Mouse (Mus musculus): Measurements from ENCODE around the gene Ralgapa2. TPM values are rescaled to one million over a fixed set of nuclear protein-coding genes. Genes with fewer than 3 reads are reported as not detected.

The Ralgapa2 gene
- total RNA-seq, 2 experiments from 2014 or later, result 21.7 to 22.7 TPM

DNA sequence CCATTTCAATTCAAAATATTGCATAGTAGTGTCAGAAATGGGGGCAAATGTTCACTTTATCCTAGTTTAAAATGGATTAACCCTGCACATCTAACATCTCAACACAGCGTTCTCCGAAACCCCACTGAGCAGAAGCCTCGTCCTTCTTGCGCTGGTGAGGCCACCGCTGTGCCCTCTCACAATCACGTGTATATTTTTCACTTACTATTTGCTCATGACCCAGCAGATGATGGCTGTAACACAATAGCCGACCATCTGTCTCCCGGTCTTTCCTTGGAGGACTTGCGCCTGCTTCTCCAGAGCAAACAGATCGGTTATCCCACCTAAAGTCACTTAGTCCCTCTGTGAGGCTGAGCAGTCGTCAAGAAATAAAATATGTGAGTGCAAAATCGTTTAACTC, 146.0 kb downstream of the Ralgapa2 start:
- Histone ChIP-seq H3K4me3 (no peak overlapping the region), H3K27ac (no peak overlapping the region)
- no peak for TF ChIP-seq CTCF (IDR thresholded peaks at IDR 0.05)
- no peak for DNase-seq (ENCODE audit: extremely low spot score in 1 of 2, low spot score in 2 of 2)
- intact Hi-C loops (cut with DNase I), result no loop called here

- no peak overlapping the region for H3K4me3 ChIP-seq
- no peak overlapping the region for H3K27ac ChIP-seq
- no peak for DNase-seq (ENCODE audit: extremely low spot score in 1 of 2, low spot score in 2 of 2)
- intact Hi-C loops (cut with DNase I), result no loop called here
- TF ChIP-seq CTCF (IDR thresholded peaks at IDR 0.05), result no peak
Observed at GRCm38 (mm10) chr2:146365368-146365983, 146.7 kb downstream of the Ralgapa2 start.

- intact Hi-C loops (cut with DNase I), result no loop called here
- no peak for TF ChIP-seq CTCF (IDR thresholded peaks at IDR 0.05)
- Histone ChIP-seq H3K4me3 (no peak overlapping the region), H3K27ac (0 out of 2 replicates have a peak overlapping the region, but pooled peaks have one; percentile 7)
- DNase-seq (ENCODE audit: extremely low spot score in 1 of 2, low spot score in 2 of 2), result peak in 1 of 2 experiments; percentile 60
Observed at GRCm38 (mm10) chr2:146363483-146363882, 148.7 kb downstream of the Ralgapa2 start.

DNA sequence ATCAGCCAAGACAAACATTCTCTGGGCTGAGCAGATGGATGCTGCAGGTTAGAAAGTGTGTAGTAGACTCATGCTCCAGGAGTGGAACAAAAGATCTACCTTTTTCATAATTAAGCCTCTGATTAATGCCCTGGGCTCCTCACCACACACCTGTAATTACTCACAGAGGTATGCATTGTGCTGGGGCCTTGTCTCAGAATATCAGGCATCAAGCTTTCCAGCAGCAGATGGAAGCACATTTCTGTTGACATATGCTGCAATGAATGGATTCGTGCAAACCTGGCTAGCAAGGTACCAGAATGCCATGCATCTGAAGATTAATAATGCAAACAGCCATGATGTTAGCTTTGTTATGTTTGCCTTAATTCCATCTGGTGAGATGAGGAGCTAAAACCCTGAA, 149.2 kb downstream of the Ralgapa2 start:
- no peak for TF ChIP-seq CTCF (IDR thresholded peaks at IDR 0.05)
- H3K27ac ChIP-seq, result peak overlapping the region; percentile 44; the same call in 1 of the 2 replicates
- intact Hi-C loops (cut with DNase I), result no loop called here
- no peak overlapping the region for H3K4me3 ChIP-seq
- no peak for DNase-seq (ENCODE audit: extremely low spot score in 1 of 2, low spot score in 2 of 2)

GRCm38 (mm10) chr2:146361969-146362368, 150.2 kb downstream of the Ralgapa2 start:
- no peak overlapping the region for H3K27ac ChIP-seq
- no peak overlapping the region for H3K4me3 ChIP-seq
- no peak for DNase-seq (ENCODE audit: extremely low spot score in 1 of 2, low spot score in 2 of 2)
- intact Hi-C loops (cut with DNase I), result no loop called here
- TF ChIP-seq CTCF (IDR thresholded peaks at IDR 0.05), result no peak

- intact Hi-C loops (cut with DNase I), result no loop called here
- no peak overlapping the region for H3K27ac ChIP-seq
- DNase-seq (ENCODE audit: extremely low spot score in 1 of 2, low spot score in 2 of 2), result no peak
- TF ChIP-seq CTCF (IDR thresholded peaks at IDR 0.05), result no peak
- no peak overlapping the region for H3K4me3 ChIP-seq
Observed at GRCm38 (mm10) chr2:146361076-146361475, 151.1 kb downstream of the Ralgapa2 start.

- intact Hi-C loops (cut with DNase I), result no loop called here
- no peak overlapping the region for H3K27ac ChIP-seq
- no peak overlapping the region for H3K4me3 ChIP-seq
- no peak for DNase-seq (ENCODE audit: extremely low spot score in 1 of 2, low spot score in 2 of 2)
- TF ChIP-seq CTCF (IDR thresholded peaks at IDR 0.05), result no peak
Observed at GRCm38 (mm10) chr2:146359676-146360075, 152.5 kb downstream of the Ralgapa2 start.

DNA sequence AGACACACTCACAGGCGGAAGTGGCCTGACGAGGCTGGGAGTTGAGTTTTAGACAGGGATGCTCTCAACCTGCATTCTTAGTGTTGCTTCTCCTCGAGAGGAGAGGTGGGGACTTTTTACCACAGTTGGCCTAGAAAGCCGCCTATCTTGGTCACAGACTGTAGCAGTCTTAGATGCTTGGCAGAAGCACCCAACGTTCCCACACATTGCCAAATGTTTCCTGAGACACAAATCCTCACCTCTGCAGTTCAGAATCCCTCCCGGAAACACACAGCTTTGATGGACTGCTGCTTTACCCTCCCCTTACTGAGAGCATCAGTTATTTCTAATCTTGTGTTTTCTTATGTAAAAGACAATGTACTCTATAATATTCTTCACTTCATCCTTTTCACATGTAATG, 155.6 kb downstream of the Ralgapa2 start:
- no peak overlapping the region for H3K4me3 ChIP-seq
- DNase-seq (ENCODE audit: extremely low spot score in 1 of 2, low spot score in 2 of 2), result no peak
- intact Hi-C loops (cut with DNase I), result loop anchor here (2.0 kb wide), 1 partner anchor 134 kb away; no protein-coding TSS in a partner anchor
- TF ChIP-seq CTCF (IDR thresholded peaks at IDR 0.05), result no peak
- H3K27ac ChIP-seq, result peak overlapping the region; percentile 55

GRCm38 (mm10) chr2:146350230-146350629, 161.9 kb downstream of the Ralgapa2 start:
- no peak overlapping the region for H3K27ac ChIP-seq
- no peak for DNase-seq (ENCODE audit: extremely low spot score in 1 of 2, low spot score in 2 of 2)
- intact Hi-C loops (cut with DNase I), result no loop called here
- no peak overlapping the region for H3K4me3 ChIP-seq
- no peak for TF ChIP-seq CTCF (IDR thresholded peaks at IDR 0.05)

DNA sequence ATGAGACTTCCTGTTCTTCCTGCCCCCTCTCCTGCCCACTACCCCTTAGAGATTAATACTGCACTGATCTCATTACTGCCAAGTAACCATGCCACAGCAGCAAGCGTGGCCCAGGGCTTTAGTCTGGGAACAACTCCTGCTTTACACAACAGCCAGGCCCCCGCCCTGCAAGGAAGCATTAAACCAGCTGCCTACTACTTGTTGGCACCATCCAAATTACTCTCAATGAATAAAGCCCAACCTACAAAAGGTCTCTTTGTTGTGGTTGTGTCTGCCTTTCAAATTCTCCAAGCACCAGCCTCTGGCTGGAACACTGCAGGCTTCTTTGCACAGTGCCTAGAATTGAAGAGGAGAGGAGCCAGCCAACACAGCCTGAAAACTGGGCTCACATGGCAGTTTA, 164.2 kb downstream of the Ralgapa2 start:
- H3K4me3 ChIP-seq, result no peak overlapping the region

DNA sequence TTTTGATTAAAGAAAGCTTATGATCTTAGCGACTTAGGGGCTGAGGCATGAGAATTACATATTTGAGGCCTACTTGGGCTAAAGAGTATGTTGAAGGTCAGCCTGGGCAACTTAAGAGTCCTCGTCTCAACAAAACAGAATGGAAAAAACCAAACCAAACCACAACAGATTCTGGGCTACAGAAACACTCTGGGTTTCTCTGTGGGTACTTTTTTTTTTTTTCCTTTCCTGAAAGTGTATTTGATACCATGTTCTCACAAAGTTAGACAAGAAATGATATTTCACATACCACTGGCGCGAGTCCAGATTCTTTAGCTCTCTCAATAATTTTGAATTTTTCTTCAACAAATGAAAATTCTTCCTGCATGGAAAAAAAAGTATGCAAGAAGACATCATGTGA, 172.1 kb downstream of the Ralgapa2 start:
- TF ChIP-seq CTCF (IDR thresholded peaks at IDR 0.05), result no peak
- H3K27ac ChIP-seq, result no peak overlapping the region
- no peak overlapping the region for H3K4me3 ChIP-seq
- no peak for DNase-seq (ENCODE audit: extremely low spot score in 1 of 2, low spot score in 2 of 2)
- intact Hi-C loops (cut with DNase I), result no loop called here

More for the DNA sequence above, 164.2 kb downstream of the Ralgapa2 start:
- intact Hi-C loops (cut with DNase I), result loop anchor here (2.0 kb wide), 1 partner anchor 17 kb away; no protein-coding TSS in a partner anchor
- no peak for TF ChIP-seq CTCF (IDR thresholded peaks at IDR 0.05)
- no peak overlapping the region for H3K27ac ChIP-seq
- DNase-seq (ENCODE audit: extremely low spot score in 1 of 2, low spot score in 2 of 2), result peak in 1 of 2 experiments; percentile 43

DNA sequence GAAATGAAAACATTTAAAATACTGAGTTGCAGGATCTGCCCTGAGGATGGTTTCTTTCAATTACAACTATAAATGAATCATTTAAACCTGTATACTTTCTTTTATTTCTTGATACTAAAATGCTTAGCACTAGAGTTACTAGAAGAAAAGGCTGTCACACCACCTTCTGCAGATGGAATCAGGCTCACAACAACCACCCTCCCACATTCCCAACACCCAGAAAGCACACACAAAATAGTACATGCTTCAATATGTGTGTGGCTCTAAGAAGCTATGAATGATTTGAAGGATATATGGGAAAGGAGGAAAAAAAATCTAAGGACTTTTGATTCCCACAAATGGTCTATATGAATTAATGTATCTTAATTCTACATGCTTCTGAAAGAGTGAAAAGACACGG, 174.6 kb downstream of the Ralgapa2 start:
- no peak for DNase-seq (ENCODE audit: extremely low spot score in 1 of 2, low spot score in 2 of 2)
- TF ChIP-seq CTCF (IDR thresholded peaks at IDR 0.05), result no peak
- Histone ChIP-seq H3K27ac (no peak overlapping the region), H3K4me3 (no peak overlapping the region)
- intact Hi-C loops (cut with DNase I), result no loop called here

DNA sequence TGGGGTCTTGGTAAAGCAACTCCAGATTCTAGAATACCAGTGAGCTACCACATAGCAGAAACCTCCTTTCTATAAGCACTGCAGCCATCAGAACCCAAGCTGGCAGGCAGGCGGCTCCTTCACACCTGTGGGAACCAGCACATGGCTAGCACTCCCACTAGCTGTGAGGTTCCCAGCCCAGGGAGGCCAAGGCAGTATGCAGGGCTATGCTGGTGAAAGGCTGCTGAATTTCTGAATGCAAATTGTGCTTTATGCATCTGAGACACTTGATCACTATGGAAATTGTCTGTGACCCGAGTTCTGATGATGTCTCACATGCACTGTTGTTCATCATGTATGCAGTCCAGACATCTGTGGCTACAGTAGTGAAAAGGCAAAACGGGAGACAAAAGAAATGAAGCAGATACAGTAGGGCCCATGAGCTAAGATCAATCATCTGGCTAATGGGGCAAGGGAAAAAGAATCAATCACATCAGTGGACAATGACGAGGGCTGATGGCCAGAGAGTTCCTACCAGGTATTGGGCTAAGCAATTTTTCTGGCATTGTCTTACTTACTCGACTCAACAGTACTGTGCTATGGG, 180.2 kb downstream of the Ralgapa2 start:
- H3K27ac ChIP-seq, result no peak overlapping the region
- no peak overlapping the region for H3K4me3 ChIP-seq
- no peak for DNase-seq (ENCODE audit: extremely low spot score in 1 of 2, low spot score in 2 of 2)
- intact Hi-C loops (cut with DNase I), result loop anchor here (2.0 kb wide), 1 partner anchor 15 kb away; no protein-coding TSS in a partner anchor
- TF ChIP-seq CTCF (IDR thresholded peaks at IDR 0.05), result no peak
